ENCODE assay signal across 12 mouse cellular contexts in genomic region chr1:104957046-104957445, GRCm38 (mm10).
DNase-seq lines count a peak whose midpoint lies in the region; ATAC-seq lines count a peak whose summit lies in the region.
"Had no signal": no experiment of that assay in that cellular context is flagged by ENCODE, and none has a peak within 500 bp of the region (broad histone marks: within the 10 kb centered on the region; RNA-seq: fewer than 3 reads in every experiment).

No protein-coding gene starts in this region.

- H3K4me3 ChIP-seq in hindbrain, embryonic 10.5 days = no peak overlapping the region
- no peak overlapping the region for H3K4me3 ChIP-seq in neural tube, embryonic 12.5 days
- H3K4me3 ChIP-seq in limb, embryonic 10.5 days = no peak overlapping the region
- H3K4me3 ChIP-seq: erythroblast, embryonic 14.5 days had no signal

- peak; percentile 36 to 38 for DNase-seq in kidney, postnatal 4 days
- DNase-seq in kidney, adult 11 months = no peak
- peak; percentile 71 for DNase-seq in cerebellum, adult 9-10 months
- DNase-seq in hindbrain, embryonic 10.5 days (ENCODE audit: low spot score) = peak; percentile 21
- no peak for DNase-seq in limb, embryonic 10.5 days (ENCODE audit: low spot score)
- no peak for DNase-seq in thymus, postnatal 10 days (ENCODE audit: low spot score in 2 of 2)
- no peak for DNase-seq in spleen, postnatal 36 days (ENCODE audit: low spot score in 2 of 2)
- DNase-seq: heart, adult 18-20 months; lung, adult 2 months; thymus, adult 2 months had no signal

- H3K27me3 ChIP-seq in hindbrain, embryonic 10.5 days (ENCODE audit: insufficient read depth, poor library complexity, severe bottlenecking) = no peaks in the 10 kb centered on the region
- H3K27me3 ChIP-seq in neural tube, embryonic 12.5 days (replicated peaks) = no peaks in the 10 kb centered on the region
- no peaks in the 10 kb centered on the region for H3K27me3 ChIP-seq in limb, embryonic 10.5 days (ENCODE audit: low read depth, poor library complexity, severe bottlenecking)

- no peak overlapping the region for H3K4me2 ChIP-seq in neural tube, embryonic 12.5 days (replicated peaks)

- H3K36me3 ChIP-seq in hindbrain, embryonic 10.5 days = no peaks in the 10 kb centered on the region
- no peaks in the 10 kb centered on the region for H3K36me3 ChIP-seq in neural tube, embryonic 12.5 days
- H3K36me3 ChIP-seq in limb, embryonic 10.5 days = no peaks in the 10 kb centered on the region

- 60% methylated on average over 6 of the region's 6 CpGs for WGBS in hindbrain, embryonic 10.5 days
- 34% methylated on average over 6 of the region's 6 CpGs for WGBS in neural tube, embryonic 12.5 days
- 21% methylated on average over 6 of the region's 6 CpGs for WGBS in limb, embryonic 10.5 days

- H3K4me1 ChIP-seq in hindbrain, embryonic 10.5 days (replicated peaks) = no peaks in the 10 kb centered on the region
- H3K4me1 ChIP-seq in neural tube, embryonic 12.5 days = no peaks in the 10 kb centered on the region
- H3K4me1 ChIP-seq in limb, embryonic 10.5 days = peaks cover 3% of the 10 kb centered on the region; the same call in 1 of the 2 replicates

- H3K27ac ChIP-seq in hindbrain, embryonic 10.5 days = no peak overlapping the region
- no peak overlapping the region for H3K27ac ChIP-seq in neural tube, embryonic 12.5 days
- no peak overlapping the region for H3K27ac ChIP-seq in limb, embryonic 10.5 days

- ATAC-seq in neural tube, embryonic 12.5 days (ENCODE audit: low FRiP score, low read depth) = peak; percentile 61; the same call in 1 of the 2 replicates

- H3K9ac ChIP-seq in neural tube, embryonic 12.5 days = no peak overlapping the region

- no peaks in the 10 kb centered on the region for H3K9me3 ChIP-seq in hindbrain, embryonic 10.5 days
- no peaks in the 10 kb centered on the region for H3K9me3 ChIP-seq in neural tube, embryonic 12.5 days
- no peaks in the 10 kb centered on the region for H3K9me3 ChIP-seq in limb, embryonic 10.5 days (replicated peaks)

Comparison
In these comparisons a context has a peak if more than half of its experiments do, and no peak if none do; other contexts are left out.
1. DNase-seq: peak in kidney, postnatal 4 days (2 of 2), cerebellum, adult 9-10 months (single experiment) and hindbrain, embryonic 10.5 days (single experiment); none in kidney, adult 11 months (single experiment), limb, embryonic 10.5 days (single experiment), thymus, postnatal 10 days (0 of 2) and spleen, postnatal 36 days (0 of 2).